Mouse (Mus musculus) stomach, postnatal 0 days (tissue): ENCODE measurements around the gene Gm47955. TPM values are rescaled to one million over a fixed set of nuclear protein-coding genes. Genes with fewer than 3 reads are reported as not detected.
A peak's percentile ranks its signal among the peaks of the same experiment; 100 is the strongest.
"Not testable (repeated sequence)": the region's sequence is repeated elsewhere in the genome, so short reads cannot be mapped to it uniquely, and the experiment has no call there.

Experiments
- ATAC-seq: fragments of 200-750 bp; cut with Nextera tagmentation; 2 replicates; pipeline ENCODE4 v1.8.0; 2017; ENCODE audit not compliant: low FRiP score, low TSS enrichment
- DNase-seq: peaks from one replicate; pipeline ENCODE4 v3.0.0-alpha.2; 2016; ENCODE audit warnings: low spot score
- H3K27ac ChIP-seq: fragments of 300-500 bp; sonication (generic); replicated peaks from 2 replicates; pipeline ENCODE4 v1.5.1; 2014; ENCODE audit warnings: mild to moderate bottlenecking, control low read depth
- H3K27me3 ChIP-seq: fragments of 300-500 bp; sonication (generic); 2 replicates; pipeline ENCODE4 v1.6.1; 2014; ENCODE audit warnings: low read length; ENCODE audit not compliant: control insufficient read depth, insufficient read depth
- H3K36me3 ChIP-seq: fragments of 300-500 bp; sonication (generic); 2 replicates; pipeline ENCODE4 v1.6.1; 2014; ENCODE audit warnings: low read length, mixed read lengths; ENCODE audit not compliant: control insufficient read depth, insufficient read depth
- H3K4me1 ChIP-seq: fragments of 300-500 bp; sonication (generic); replicated peaks from 2 replicates; pipeline ENCODE4 v1.6.1; 2014; ENCODE audit warnings: antibody characterized with exemption; ENCODE audit not compliant: control insufficient read depth, insufficient read depth
- H3K4me2 ChIP-seq: fragments of 300-500 bp; sonication (generic); replicated peaks from 2 replicates; pipeline ENCODE4 v1.6.1; 2014; ENCODE audit warnings: low read depth, mild to moderate bottlenecking, control low read depth, moderate library complexity
- H3K4me3 ChIP-seq: fragments of 300-500 bp; sonication (generic); 2 replicates; pipeline ENCODE4 v1.5.1; 2014; ENCODE audit warnings: low read depth, low read length, control low read depth
- H3K9ac ChIP-seq: fragments of 300-500 bp; sonication (generic); 2 replicates; pipeline ENCODE4 v1.6.1; 2014; ENCODE audit warnings: mild to moderate bottlenecking, low read length, control low read depth, mixed read lengths
- H3K9me3 ChIP-seq: fragments of 300-500 bp; sonication (generic); 2 replicates; pipeline ENCODE4 v1.6.1; 2016; ENCODE audit warnings: low read length; ENCODE audit not compliant: control insufficient read depth
- CTCF ChIP-seq: IDR thresholded peaks from 2 replicates; pipeline ENCODE4 v1.5.1; 2016; ENCODE audit warnings: antibody characterized with exemption, low read depth, mild to moderate bottlenecking, moderate library complexity
- EP300 ChIP-seq: optimal IDR thresholded peaks from 2 replicates; pipeline ENCODE3; 2016; ENCODE audit warnings: antibody characterized with exemption
- WGBS: fragments of 180-500 bp; shearing (Covaris S2); extraction: QIAGEN DNeasy Blood & Tissue Kit; methylation state at CpG from one replicate; pipeline ENCODE4 v1.1.7; 2014; 5-methylcytosine and 5-hydroxymethylcytosine counted together
- polyA plus RNA-seq: library from polyadenylated mRNA; unstranded; fragments of >200 nt; fragmentation: Nextera tagmentation; extraction: Ambion mirVana; gene quantifications from 2 replicates; pipeline ENCODE4 v1.2.1, GENCODE M21; 2015

Gm47955 gene
- not detected in 2 replicates for polyA plus RNA-seq

- DNase-seq (no peak), ATAC-seq (peak; percentile 56; the same call in 1 of the 2 replicates)
- H3K4me2 ChIP-seq, result no peak within 1 kb of the TSS
- no peaks in the 10 kb centered on the region for H3K9me3 ChIP-seq
- H3K9ac ChIP-seq, result no peak within 1 kb of the TSS
- H3K36me3 ChIP-seq, result no peaks in the 10 kb centered on the region
- H3K4me3 ChIP-seq, result no peak within 1 kb of the TSS
- no peaks in the 10 kb centered on the region for H3K27me3 ChIP-seq
- no peak for TF ChIP-seq EP300
- TF ChIP-seq CTCF, result no peak
- H3K27ac ChIP-seq, result no peak within 1 kb of the TSS
- 64% methylated on average over 5 of the region's 11 CpGs for WGBS
- no peaks in the 10 kb centered on the region for H3K4me1 ChIP-seq
Observed at GRCm38 (mm10) chr1:82959870-82960385, at the start of gene Gm47955. Gene Gm47955, plus strand, starts transcription at chr1:82960286.

DNA sequence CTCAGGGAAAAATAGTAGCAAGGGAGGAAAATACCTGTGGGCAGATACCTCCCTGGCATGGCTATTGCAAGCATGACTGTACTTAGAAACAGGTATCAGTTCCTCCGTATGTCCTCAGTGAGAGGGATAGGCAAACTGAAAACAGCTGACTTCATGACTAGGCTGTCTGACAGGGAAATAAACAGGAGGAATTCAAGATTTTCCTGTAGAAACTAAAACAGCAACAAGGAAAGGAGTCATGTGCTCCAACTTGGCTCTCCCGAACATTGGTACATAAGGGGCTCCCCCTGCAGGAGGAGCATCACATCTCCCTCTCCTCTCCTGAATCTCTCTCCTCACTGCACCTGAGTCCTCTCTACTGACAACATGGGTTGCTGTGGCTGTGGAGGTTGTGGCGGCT is 47.1 kb upstream of the Gm47955 start, which contains the start of gene A030005L19Rik:
Gene A030005L19Rik, plus strand, starts transcription at position 301 of the 400 bp plus-strand sequence.
- Histone ChIP-seq H3K9me3 (no peaks in the 10 kb centered on the region), H3K27ac (no peak within 1 kb of the TSS), H3K4me1 (no peaks in the 10 kb centered on the region), H3K36me3 (no peaks in the 10 kb centered on the region), H3K4me3 (no peak within 1 kb of the TSS), H3K9ac (no peak within 1 kb of the TSS), H3K27me3 (no peaks in the 10 kb centered on the region), H3K4me2 (no peak within 1 kb of the TSS)
- DNase-seq (no peak), ATAC-seq (no peak)
- TF ChIP-seq EP300, result no peak
- TF ChIP-seq CTCF, result peak; percentile 48
- 78% methylated on average over 3 of the region's 3 CpGs for WGBS

GRCm38 (mm10) chr1:82913434-82913833 is 46.7 kb upstream of the Gm47955 start:
- DNase-seq, H3K9ac ChIP-seq, H3K9me3 ChIP-seq, ATAC-seq, H3K27ac ChIP-seq, H3K4me2 ChIP-seq, H3K4me3 ChIP-seq, H3K36me3 ChIP-seq, H3K4me1 ChIP-seq, H3K27me3 ChIP-seq: not testable (repeated sequence)
- WGBS, result 98% methylated on average over 5 of the region's 5 CpGs

- TF ChIP-seq EP300, result no peak
- TF ChIP-seq CTCF, result no peak
- ATAC-seq, result no peak
- Histone ChIP-seq H3K36me3 (no peaks in the 10 kb centered on the region), H3K9me3 (no peaks in the 10 kb centered on the region), H3K4me1 (no peaks in the 10 kb centered on the region), H3K9ac (no peak within 1 kb of the TSS), H3K4me2 (no peak within 1 kb of the TSS), H3K27me3 (no peaks in the 10 kb centered on the region), H3K27ac (no peak within 1 kb of the TSS), H3K4me3 (no peak within 1 kb of the TSS)
- DNase-seq, result no peak
- WGBS, result 84% methylated on average over 6 of the region's 6 CpGs
Observed at GRCm38 (mm10) chr1:82924650-82925049, 35.4 kb upstream of the Gm47955 start, which contains the start of gene A030014E15Rik. Gene A030014E15Rik, plus strand, starts transcription at chr1:82924917.

DNA sequence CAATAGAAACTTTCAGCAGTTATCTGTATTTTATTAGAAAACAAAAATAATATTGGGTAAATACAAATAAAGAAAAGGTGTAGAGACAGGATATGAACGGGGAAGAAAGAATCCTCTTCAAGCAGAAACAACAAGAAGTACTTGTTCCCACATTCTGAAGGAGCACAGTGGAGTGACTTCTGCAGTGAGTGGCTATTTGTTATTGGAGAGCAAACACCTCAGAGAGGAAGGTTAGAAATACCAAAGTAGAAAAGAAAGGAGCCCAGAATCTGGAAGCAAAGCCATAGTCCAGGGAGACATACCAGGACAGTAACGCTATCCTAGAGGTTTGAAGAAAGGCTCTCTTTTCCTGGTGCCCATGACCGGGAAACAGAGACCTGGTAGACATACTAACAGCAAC is 29.5 kb upstream of the Gm47955 start:
- not testable (repeated sequence) for H3K9me3 ChIP-seq, H3K27me3 ChIP-seq, H3K4me3 ChIP-seq, DNase-seq, H3K4me1 ChIP-seq, ATAC-seq, H3K4me2 ChIP-seq, H3K9ac ChIP-seq, H3K36me3 ChIP-seq, H3K27ac ChIP-seq
- 80% methylated on average over 2 of the region's 3 CpGs for WGBS

GRCm38 (mm10) chr1:82931326-82931725 is 28.8 kb upstream of the Gm47955 start, which contains the start of gene Gm6217:
Gene Gm6217, minus strand, starts transcription at chr1:82931399.
- WGBS, result no CpG with 5 or more reads among the region's 6 CpGs
- H3K36me3 ChIP-seq, H3K4me3 ChIP-seq, H3K27ac ChIP-seq, H3K27me3 ChIP-seq, H3K9ac ChIP-seq, H3K4me1 ChIP-seq, H3K9me3 ChIP-seq, H3K4me2 ChIP-seq, DNase-seq: not testable (repeated sequence)
- peak; percentile 89 for ATAC-seq
